Mouse (Mus musculus) olfactory bulb, adult 2 months (tissue): ENCODE results near the gene Klf5.

Experiments used
- CTCF ChIP-seq: fragments of 200-500 bp; IDR thresholded peaks from 2 replicates; pipeline ENCODE4 v1.5.1; 2012; ENCODE audit warnings: low read depth, mild to moderate bottlenecking, low read length, moderate library complexity; ENCODE audit not compliant: insufficient read depth
- POLR2A ChIP-seq: fragments of 200-500 bp; IDR thresholded peaks from 2 replicates; pipeline ENCODE4 v1.6.1; 2012; ENCODE audit warnings: mild to moderate bottlenecking, low read depth, low read length, moderate library complexity; ENCODE audit not compliant: insufficient read depth

DNA sequence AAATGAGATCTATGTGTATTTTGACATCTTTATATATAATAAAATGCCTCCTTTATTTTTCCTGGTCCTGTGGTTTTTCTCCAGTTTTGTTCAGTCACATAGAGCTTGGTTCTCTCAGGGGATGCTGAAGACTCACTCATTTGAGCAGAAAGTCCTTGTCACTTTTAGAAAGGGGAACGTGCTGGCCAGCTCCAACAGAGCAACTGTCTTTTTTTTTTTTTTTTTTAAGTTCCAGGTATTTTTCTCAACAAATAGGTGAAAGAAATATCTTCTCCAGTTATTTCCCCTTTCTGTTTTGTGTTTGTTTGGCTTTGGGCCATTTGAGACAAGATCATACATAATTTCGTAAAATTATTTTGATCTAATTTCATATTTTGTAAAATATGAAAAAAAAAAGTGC lies 24.4 kb upstream of the Klf5 start:
- TF ChIP-seq POLR2A (no peak), CTCF (no peak)
